Mouse (Mus musculus): ENCODE results near the gene Acss2.
A peak's percentile ranks its signal among the peaks of the same experiment; 100 is the strongest.
"Not testable (repeated sequence)": the region's sequence is repeated elsewhere in the genome, so short reads cannot be mapped to it uniquely, and the experiment has no call there.

Gene Acss2

DNA sequence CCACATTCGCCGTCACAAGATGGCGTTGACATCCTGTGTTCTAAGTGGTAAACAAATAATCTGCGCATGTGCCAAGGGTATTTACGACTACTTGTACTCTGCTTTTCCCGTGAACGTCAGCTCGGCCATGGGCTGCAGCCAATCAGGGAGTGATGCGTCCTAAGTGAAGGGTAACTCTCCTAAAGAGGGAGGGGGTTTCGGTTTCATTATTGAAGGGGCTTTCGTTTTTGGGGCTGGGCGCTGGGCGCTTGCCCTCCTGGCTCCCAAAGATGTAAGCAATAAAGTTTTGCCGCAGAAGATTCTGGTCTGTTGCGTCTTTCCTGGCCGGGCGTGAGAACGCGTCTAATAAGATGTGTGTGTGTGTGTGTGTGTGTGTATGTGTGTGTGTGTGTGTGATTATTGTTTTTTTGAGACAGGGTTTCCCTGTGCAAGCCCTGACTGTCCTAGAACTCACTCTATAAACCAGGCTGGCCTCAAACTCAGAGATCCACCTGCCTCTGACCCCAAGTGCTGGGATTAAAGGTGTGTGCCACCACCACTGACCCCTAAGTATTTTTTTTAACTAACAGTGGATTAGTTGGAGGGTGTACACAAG lies 20.8 kb downstream of the Acss2 start:
- not testable (repeated sequence) for DNase-seq

DNA sequence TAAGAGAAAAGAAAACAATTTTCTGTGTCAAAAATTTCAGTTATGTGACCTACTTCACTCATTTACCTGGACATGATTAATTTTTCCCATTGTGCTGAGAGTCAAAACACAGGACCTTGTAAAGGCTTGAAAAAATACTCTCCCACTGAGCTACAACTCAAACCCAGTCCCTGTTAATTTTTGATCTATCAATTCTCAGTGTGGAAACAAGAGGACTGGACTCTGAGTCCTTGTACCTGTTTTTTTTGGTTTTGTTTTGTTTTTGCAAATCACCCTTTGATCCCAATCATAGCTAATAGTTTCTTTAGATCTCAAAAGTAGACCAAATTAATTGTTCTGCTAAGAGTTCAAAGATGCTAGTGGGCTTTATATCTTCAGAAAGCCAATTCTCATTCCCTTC lies 21.9 kb downstream of the Acss2 start:
- DNase-seq, result no peak

DNA sequence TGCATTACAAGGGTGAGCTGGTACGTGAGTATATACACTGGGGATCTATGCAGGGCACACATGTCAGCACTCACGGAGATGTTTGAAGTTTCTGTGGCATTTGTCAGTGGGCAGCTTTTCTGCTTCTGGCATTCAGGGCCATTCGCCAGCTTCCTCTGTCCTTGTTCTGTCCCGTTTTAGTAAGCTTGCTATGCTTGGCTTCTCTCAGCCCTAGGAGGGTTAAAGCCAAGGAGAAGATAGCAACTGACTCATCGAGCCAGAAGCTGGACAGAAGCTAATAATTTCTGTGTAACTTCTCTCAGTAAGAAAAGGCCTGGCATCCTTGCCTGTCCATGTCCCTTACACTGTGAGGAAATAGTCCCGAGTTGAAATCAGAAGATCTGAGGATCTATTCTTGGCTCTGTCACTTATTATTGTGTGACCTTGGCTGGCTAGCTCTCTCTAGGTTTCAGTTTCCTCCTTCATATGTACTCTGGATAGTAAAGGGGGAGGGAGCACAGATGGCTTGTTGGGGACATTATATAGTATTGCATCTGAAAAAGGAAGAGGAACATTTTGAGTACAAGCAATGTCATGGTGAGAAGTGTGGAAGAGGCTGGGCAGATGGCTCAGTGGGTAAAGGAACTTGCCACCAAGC lies 23.2 kb downstream of the Acss2 start:
- no peak for DNase-seq

DNA sequence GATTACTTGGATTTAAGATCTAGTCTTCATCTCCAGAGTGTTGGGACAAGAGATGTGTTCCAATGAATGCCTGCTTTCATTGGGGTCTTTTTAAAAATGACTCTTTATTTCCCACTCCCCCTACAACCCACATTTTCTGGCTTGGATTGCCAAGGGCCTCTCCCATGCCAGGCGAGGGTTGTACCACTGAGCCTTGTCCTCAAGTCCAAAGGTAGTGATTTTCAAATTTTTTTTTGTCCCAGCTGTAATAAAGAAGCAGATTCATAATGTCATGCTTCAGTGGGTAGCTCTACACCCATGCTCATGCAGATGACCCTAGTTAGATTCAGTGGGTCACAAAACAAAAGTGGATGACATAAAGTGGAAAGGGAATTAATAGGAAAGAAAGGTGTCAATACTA lies 29.2 kb downstream of the Acss2 start:
- no peak for DNase-seq

DNA sequence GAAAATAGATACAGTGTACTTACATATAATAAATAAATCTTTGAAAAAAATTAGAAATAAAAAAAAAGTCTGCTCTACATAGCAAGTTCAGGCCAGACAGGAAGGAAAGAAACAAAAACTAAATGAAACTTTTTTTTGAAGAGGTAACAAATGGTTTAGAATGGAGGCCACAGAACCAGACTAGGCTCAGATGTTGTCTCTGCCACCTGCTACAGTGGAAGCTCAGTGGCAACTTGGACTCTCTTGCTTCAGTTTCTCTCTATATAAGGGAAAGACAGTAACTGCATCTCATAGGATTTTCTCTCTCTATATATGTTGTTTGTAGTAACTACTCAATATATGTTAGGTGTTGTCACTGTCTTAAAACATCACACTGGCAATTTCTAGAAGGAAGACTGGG lies 34.6 kb downstream of the Acss2 start:
- DNase-seq, result no peak

DNA sequence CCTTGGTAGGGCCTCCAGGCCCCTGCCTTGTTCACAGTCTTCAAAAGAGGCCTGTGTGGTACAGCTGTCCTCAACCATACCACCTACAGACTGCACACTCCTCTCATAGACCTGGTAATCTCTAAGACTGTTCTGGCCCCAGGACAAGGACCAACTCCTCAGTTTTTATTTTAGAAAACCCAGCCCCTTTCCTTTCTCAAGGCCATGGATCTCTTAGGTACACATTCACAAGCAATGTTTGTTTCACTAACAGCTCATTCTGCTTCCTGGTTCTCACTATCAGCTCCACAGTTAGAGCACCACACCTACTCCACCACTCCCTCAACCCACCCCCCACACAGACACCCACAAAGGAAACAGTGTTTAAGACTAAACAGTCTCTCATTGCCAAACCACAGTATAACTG lies 35.2 kb downstream of the Acss2 start:
- no peak for DNase-seq

DNA sequence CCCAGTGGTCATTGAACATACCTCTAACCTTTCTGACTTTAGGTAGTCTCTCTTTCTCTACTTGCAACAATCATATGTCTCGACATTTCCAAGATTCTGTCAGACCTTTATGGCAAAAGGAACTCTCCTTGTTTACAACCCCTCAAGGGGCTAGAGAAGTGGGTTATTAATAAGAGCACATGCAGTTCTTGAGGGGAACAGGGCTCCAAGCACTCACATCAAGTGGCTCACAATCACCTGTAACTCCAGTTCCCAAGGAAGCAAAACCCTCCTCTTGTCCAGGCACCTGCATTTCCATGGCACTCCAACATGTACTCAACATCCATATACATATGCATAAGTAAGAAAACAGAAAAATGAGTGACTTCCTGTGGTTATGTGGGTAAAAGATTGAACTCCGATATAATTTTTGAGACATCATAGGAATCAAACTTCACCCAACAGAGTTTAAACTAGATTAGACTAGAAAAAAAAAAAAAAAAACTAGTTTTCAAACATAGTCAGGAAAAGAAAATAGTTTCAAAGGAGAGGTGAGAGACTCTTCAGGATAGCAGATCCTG lies 36.8 kb downstream of the Acss2 start:
- DNase-seq, result no peak

DNA sequence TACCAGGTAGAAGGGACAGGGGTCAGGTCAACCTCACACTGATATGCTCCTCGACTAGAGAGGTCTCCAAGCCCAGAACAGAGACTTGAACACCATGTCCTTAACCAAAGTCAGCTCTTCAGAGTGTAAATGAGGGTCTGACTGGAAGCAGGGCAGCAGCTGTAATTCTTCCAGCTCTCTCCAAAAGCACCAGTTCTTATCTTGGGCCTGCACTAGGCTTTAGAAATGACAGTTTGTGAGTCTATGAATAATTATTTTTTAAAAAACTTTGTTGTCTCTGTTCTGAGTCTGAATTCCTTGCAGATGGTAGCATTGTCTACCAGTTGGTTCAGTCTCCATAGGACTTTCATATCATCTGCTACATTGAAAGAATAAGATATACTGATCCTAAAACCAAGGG lies 44.5 kb downstream of the Acss2 start:
- no peak for DNase-seq

DNA sequence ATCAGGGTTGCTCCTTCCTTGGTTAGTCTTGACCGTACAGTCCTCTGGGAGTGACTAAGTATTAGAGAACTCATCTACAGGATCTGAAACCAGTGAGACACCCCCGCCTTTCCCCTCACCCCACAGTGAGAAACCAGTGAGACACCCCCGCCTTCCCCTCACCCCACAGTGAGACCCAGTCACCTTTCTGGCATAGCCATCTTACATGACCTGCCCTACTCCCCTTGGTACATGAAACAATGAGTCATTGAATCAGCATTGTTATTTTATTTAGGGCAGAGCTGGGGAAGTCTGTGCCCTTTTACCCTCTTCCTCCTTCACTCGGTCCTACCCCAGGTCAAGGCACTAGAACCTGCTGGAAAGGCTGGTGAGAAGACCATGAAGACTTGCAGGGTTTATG lies 45.2 kb downstream of the Acss2 start:
- DNase-seq, result no peak

DNA sequence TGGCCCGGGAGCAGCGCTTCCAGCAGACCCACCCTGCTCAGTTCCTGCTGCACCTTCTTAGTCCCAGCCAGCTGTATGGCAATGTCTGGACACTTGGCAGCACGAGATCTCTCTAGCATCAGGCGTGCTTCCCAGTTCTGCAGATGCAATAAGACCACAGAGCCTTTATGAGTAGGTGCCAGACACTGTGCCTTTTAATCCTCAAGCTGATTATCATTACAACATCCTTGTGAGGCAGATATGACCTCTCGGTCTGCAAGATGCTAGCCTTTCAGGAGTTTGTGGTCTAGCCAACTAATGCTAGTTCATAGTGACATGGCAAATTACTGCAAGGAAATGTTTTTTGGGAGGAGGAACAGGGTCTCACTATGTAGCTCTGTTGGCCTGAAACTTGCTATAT lies 50.0 kb downstream of the Acss2 start:
- no peak for DNase-seq

DNA sequence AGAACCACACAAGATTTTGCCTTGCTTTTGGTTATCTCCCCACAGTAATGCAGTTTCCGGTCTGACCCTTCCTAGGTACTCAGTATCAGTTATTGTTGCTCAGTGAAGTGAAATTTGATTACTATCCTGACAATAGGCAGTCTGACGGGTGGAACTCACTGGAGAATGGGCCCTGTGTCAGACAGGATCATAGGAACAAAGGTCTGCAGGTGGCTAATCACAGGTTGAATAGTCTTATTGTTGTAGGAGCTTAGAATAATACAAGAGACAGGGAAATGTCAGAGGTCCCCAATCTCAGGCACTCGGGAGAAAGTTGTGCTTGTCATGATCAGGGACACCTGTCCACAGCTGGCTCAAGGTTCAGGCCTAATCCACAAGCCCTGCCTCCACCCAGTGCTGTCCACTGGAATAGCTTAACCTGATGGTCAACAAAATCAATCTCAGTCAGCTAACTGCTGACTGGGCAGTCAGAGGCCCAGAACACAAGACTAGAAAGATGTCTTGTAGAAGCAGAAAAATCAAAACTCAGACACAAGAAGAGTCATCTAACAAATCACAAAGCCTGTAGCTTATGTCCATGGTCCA lies 51.6 kb downstream of the Acss2 start:
- no peak for DNase-seq

DNA sequence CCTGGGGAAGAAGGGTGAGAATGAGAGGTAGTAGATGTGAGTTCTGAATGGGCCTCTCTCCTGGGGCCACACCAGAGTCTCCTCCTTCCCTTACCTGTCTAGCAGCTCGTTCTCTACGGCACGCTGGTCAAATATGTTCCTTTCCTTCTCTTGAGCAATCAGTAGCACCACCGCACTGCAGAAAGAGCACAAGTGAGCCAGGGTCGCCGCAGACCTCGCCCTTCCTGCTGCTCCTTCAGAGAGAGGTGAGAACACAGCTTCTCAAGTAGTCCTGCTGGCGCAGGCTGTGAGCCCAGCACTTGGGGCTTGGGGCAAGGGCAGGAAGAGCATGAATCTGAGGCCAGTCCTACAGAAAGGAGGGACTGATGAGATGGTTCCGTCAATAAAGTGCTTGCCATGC lies 55.3 kb downstream of the Acss2 start:
- no peak for DNase-seq

DNA sequence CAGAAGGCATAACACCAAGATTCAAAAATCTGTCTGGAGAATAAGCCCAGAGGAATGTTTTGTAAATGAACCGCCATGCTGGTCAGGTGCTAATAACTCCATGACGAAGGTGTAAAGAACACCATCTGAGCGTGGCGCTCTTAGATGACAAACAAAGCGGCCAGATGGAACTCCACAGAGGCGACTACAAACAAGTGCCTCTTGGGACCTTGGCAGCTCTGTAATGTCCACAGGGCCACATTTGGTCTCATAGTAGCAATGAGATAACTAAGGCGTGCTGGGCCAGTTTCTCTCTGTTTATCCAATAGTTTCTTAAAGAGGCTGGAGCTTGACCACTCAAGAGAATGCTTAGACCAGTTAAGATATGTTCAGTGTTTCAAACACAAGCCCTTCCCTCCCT lies 56.2 kb downstream of the Acss2 start:
- DNase-seq, result no peak

DNA sequence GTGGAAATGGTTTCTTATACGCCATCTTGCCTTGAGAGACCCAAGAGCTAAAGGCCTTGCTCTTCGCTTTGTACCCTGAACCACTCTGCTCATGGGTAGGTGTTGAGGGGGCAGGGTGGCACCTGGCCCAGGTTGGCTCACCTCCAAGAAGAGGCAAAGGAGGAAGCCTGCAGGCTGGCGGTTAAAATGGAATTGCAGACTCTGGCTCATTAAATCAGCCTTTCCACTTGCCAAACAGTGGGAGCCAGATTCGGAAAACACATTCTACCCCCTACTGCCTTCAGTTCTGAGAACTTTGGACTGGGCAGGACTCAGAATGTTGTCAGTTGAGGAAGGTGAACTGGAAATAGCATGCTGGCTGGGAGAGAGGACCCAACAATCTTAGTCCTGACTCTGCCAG lies 57.0 kb downstream of the Acss2 start:
- DNase-seq, result peak; percentile 55

DNA sequence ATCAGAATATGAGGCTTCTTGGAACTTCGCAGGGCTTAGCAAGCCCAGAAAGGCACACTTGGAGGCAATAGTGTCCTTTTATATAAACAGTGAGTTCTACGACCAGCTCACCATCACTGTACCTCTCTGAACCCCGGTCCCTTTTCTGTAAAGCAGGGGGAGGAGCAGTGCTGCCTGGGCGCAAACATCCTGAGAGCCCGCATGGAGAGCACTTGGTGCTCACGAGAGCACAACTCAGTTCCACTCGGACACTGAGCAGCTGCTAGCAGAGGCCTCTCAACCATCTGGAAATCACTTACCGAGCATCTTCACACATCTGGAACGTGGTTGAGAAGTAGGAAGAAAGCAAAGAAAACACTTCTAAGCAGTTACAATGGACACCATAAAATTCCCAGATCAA lies 58.9 kb downstream of the Acss2 start:
- no peak for DNase-seq

DNA sequence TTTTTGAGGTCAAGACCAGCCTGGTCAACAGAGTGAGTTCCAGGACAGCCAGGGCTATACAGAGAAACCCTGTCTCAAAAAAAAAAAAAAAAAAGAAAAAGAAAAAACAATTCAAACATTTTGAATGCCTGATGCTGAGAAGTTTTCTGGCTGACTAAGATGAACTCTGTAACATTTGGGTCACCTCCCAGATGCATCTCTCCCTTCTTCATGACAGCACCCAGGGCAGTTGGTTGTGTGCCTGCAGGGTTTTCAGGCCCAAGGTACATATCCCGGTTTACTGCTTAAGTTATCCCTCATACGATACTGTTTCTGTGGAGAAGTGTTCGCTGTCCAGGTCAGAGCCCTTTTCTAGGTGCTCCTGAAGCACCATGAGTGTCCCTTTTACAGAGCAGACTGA lies 62.6 kb downstream of the Acss2 start:
- no peak for DNase-seq

DNA sequence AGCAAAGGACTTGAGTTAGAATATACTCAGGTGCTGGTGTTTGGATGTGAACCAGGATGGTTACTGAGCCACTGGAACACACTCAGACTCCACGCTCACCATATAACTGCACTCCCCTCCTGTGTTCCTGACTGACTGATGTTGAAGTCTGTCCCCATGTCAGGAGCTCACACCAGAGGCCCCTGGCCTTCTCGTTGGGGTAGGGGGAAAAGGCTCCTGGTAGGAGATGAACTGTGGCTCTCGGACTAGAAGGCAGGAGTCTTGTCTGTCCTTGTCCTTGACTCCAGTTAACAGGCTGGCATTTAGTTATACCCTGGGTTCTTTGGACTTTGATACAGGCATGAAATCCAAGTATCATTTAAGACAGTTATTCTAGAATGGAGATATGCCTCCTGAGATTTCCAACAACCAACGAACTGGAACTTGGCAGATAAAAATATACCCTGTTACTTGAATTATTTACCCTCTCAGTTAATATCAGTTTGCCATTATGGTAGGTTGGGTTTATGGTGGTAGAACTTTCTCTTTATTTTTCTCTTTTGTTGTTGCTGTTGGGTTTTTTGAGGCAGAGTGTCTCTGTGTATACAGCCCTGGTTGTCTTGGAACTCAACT lies 64.7 kb downstream of the Acss2 start:
- no peak for DNase-seq

DNA sequence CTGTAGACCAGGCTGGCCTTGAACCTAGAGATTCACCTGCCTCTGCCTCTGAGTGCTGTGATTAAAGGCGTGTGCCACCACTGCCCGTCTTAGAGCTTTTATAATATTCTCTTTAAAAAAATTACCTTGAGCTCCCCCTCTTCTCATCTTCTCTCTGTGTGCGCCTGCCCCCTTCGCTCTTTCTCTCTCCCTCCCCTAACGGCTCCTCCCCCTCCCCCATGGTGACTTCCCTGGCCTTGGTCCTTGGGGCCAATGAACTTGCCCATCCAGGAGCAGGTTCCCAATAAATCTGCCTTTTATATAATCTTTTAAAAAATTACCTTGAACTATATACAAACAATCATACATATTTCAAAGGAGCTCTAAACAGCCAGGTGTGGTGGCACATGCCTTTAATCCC lies 65.2 kb downstream of the Acss2 start:
- DNase-seq, result no peak

DNA sequence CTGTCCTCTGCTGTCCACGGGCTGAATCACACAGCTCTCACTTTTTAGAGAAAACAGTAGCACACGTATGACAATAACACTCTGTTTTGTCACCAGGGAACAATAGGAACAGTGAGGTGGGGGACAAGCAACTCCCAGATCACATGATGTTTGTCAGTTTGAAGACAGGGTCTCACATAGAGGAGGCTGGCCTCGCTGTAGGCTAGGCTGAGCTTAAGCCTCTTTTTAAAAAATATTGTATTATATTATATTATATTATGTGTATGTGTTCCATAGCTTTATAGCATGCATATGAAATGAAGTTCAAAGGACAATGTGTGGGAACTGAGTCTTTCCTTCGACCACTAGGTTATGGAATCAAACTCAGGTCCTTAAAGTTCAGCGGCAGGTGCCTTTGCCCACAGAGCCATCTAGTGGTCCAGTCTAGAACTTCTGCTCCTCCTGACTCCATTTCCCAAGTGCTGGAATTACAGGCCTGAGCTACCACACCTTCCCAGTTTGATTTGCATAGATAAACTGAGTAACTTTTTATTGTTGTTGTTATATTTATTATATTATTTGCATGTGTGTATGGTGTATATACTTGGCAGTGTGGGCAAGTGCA lies 66.3 kb downstream of the Acss2 start:
- no peak for DNase-seq

DNA sequence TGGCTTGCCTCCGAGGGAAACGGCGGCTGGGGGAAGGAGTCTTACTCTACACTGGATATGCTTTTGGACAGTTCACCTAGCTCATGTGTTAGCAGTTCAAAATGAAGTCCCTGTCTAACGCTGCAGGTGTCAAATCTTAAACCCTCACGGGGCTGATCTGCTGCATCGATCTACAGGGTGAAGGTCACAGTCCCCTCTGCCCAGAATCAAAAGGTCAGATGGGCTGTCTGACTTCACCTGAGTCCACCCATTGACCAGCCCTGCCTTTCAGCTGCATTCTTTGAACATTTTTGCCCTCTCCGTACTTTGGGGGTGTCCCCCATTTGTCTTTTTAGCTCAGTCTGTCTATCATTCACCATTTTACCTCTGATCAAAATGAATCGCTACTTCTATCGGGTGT lies 67.3 kb downstream of the Acss2 start:
- no peak for DNase-seq

DNA sequence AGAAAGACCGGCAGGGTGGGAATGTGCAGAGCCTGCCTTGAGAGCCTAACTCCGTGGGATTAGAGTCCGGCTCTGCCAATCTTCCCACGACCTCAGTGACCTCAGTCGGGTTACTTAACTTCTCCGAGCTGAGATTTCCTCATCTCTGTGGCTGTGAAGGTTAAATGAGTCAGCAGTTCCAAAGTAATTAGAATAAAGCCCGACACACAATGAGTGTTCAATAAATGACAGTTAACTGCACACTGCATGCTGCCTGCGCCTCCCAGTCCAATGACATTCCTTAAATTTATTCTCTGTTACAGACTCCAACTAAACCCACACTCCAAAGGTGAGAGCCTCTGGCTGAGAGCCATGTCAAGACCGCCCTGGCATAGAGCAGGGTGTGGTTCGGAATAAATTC lies 67.7 kb downstream of the Acss2 start:
- no peak for DNase-seq

DNA sequence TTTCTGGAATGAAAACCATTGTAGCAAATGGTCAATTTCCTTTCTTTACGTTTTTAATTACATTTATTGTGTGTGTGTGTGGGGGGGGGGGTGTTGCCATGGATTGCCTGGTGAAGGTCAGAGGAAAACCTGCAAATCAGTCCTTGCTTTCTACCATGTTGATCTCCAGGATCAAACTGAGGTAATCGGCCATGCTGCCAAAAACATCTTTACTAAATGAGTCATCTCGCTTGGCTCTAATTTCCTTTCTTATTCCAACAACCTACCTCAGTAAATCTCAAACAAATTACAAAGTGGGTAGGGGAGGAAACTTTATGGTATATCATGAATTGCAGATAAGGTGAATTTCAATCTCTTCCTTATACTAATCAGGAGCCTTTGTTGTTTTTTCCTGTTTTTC lies 70.4 kb downstream of the Acss2 start:
- no peak for DNase-seq

DNA sequence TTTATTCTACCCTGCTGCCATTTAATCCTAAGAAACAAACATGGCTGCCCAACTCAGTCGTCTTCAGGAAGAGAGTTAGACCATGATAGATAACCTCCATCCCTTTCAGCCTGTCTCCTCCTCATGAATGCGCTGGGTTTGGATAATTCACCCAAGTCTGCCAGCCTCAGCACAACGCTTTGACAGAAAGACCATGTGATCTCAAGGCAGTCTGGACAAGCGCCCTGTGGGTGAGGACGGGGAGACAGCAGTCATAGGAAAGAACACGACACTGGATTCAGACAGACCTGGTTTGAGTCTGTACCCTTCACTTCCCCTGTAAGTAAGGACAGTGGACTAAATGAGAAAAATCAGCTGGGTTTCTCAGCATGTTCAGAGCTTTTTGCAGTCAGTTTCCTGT lies 71.8 kb downstream of the Acss2 start:
- DNase-seq, result no peak

DNA sequence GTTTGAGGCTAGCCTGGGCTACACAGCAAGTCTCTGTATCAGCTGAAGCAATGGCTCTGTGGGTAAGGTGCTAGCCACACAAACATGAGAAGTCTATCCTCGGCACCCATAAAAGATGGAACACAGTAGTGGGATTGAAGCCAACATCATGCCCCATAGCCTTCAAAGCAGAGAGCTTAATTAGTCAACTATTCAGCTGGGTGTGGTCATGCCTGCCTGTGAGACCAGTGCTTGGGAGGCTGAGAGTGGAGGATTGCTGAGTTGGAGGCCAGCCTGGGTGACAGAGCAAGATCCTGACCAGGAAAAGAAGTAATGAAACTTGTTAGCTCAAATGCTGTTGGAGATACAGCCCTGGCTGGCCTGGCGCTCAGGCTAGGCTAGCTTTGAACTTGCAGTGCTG lies 73.1 kb downstream of the Acss2 start:
- no peak for DNase-seq
